Mouse (Mus musculus): ENCODE measurements around the gene Aga.
"Not testable (repeated sequence)": the region's sequence is repeated elsewhere in the genome, so short reads cannot be mapped to it uniquely, and the experiment has no call there.

The Aga gene

DNA sequence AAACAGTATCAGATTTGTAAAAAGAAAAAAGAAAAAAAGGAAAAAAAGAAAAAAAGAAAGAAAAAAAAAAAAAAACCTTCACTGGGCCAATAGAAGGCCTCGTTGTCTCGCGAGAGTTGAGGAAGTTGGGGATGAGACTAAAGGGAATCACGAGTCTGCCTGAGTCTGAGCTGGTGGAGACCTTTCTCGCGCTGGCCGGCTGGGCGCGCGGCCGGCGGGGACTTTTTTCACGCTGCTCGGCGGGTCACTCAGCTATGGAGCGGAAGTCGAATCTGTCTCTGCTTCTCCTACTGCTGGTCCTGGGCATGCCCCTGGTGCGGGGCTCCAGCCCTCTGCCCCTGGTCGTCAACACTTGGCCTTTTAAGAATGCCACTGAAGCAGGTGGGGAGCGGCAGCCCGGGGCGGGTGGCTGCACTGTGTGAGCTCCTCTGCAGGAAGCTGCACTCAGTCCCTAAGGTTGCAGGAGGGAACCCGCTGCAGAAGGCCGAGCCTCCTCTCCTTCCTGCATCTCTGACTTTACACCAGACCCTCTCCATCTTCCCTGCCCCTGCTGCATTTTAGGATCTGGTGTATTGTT lies at the start of gene Aga:
TSS of gene Aga (plus strand) at position 177 of the 577 bp plus-strand sequence.
- peak; percentile 90 to 96 for DNase-seq (ENCODE audit: inconsistent age in 2 of 2, low spot score in 1 of 2)

GRCm38 (mm10) chr8:53489063-53489462 lies 22.5 kb upstream of the Aga start:
- DNase-seq (ENCODE audit: inconsistent age in 2 of 2, low spot score in 1 of 2): no peak

DNA sequence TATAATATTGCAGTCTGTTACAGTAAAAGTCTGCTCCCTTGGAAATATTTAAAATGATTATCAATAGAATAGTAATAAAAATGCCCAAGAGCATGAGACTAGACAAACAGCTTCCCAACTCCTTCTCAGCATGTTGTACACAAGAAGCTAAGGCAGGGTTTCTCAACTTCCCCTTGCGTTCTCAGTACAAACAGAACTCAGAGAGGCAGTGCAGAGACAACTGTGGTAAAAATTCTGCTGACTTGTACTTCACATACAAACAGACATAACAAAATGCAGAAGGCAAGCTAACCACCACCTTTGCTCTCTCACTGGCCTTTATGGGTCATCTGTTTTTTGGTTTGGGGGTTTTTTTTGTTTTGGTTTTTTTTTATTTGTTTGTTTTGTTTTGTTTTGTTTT lies 15.3 kb upstream of the Aga start:
- no peak for DNase-seq (ENCODE audit: inconsistent age in 2 of 2, low spot score in 1 of 2)

DNA sequence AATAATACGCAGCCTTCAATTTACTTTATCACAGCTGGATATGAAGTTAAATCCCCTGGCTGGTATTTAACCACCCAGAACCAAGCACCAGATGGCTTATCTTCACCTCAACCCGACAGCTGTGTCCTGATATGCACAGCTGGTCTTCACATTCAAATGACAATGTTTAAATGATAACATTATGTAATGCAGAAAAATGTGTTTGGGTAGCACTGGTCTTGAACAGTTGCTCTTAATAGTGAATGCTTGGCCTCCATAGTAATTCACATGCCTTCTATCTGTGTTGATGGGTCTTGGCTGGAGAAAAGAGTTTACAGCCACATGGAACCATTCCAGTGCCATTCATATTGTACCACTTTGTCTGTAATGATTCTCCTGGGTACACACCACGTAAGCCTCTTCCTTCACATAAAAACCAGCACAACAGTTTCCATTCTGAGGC lies 14.6 kb upstream of the Aga start:
- DNase-seq (ENCODE audit: inconsistent age in 2 of 2, low spot score in 1 of 2): no peak

DNA sequence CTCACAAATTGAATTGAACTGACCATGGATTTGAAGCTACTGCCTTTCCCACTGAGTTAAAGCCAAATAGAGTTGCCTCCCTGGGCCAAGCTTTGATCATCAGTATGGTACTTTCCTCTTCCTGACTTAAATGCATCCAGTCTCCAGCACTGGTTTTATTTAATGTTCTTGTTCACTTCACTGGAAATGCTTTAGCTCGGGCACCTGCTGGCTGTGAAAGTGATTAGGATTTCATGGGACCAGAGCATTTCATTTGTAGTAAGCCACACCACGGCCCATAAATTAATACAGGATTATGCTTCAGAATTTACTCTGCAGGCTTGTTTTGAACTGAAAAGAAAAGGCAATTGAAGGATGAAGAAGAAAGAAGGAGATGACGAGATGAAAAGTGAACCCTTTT lies 26.5 kb downstream of the Aga start:
- not testable (repeated sequence) for DNase-seq (ENCODE audit: inconsistent age in 2 of 2, low spot score in 1 of 2)

DNA sequence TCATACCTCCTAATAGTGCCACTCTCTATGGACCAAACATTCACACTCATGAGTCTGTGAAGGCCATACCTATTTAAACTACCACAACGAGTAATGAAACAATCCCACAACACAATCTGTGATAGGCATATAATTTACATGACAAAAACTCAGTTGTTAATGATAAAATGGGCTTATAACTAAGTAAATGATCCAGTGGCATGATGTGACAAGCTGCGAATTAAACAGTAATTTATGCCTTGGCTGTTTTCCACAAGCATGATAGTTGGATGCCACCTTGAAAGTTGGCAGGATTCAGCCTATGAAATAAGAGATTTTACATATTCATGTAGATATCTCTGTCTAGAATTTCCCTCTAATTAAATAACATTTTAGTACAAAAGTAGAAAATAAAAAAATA lies 28.1 kb downstream of the Aga start:
- DNase-seq (ENCODE audit: inconsistent age in 2 of 2, low spot score in 1 of 2): no peak

- DNase-seq (ENCODE audit: inconsistent age in 2 of 2, low spot score in 1 of 2): no peak
These were observed 51.0 kb downstream of the Aga start for GRCm38 (mm10) chr8:53562441-53563040.

DNA sequence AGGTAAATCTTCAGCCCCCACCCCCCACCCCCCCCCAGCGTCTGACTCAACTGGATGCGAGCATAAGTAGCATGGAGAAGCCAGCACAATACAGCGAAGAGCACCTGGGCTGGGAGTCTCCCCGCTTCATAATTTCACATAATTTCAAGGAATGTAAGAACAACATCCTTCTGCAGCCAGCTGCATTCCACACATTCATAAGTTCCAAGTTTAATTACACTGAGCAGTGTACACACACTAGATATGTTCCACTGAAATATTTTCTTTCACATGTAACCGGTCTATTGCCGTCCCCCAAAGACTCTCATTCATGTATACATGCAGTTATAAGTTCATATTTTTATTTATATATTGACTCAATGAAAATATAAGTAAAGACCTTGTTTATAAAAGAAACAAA lies 54.7 kb downstream of the Aga start:
- no peak for DNase-seq (ENCODE audit: inconsistent age in 2 of 2, low spot score in 1 of 2)
